Mouse (Mus musculus) heart, postnatal 25 days (tissue): ENCODE measurements at regions not wholly inside any gene's neighbourhood (a gene's known extent, or its start where the extent isn't known, plus 50 kb on each side); places are given as distances from the start of the nearest gene placed in this dataset.

Experiments used
- DNase-seq: peaks from one replicate; pipeline ENCODE4 v3.0.0; 2022; ENCODE audit warnings: low spot score
- intact Hi-C: fragments of 180-260 bp; cut with DNase I; formaldehyde crosslinking; loops from one replicate; pipeline ENCODE4 v1.15.1; 2025

DNA sequence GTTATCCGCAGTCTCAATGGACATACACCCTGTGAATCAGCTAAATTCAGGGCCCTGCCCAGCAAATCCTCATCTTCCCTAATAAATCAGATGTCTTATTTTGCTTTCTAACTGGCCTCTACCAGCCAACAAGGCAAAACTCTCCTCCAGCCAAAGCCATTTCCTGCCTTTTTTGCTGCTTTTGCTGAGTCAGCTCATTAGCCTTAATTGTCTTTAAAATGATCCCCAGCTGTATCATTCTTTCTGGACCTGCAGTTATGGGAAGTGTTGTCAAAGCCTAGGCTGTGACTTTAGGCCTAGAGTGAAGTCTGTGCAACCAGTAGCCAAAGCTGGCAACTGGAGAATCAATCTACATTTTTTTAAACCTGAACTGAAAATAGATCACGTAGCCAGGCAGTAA is 81.4 kb downstream of the Mtpn start:
- DNase-seq, result no peak
- intact Hi-C loops, result no loop called here

DNA sequence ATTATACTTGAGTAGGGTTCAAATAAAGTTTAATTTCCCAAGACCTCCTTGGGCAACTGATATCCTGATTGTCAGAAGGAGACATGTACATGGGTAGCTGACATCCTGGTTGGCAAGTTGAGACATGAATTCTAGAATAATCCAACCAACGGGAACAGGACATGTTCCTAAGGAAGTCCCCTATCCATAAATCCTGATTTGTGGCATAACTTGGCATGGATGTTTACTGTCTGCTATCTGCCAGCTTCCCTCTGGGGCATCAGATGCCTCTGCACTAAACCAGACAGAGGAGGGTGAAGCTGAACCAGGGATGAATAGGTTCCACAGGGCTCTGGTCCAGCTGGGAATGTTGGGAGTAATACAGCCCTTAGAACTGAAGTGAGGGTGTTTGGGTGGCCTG is 94.7 kb downstream of the Mtpn start:
- DNase-seq, result no peak
- intact Hi-C loops, result no loop called here

DNA sequence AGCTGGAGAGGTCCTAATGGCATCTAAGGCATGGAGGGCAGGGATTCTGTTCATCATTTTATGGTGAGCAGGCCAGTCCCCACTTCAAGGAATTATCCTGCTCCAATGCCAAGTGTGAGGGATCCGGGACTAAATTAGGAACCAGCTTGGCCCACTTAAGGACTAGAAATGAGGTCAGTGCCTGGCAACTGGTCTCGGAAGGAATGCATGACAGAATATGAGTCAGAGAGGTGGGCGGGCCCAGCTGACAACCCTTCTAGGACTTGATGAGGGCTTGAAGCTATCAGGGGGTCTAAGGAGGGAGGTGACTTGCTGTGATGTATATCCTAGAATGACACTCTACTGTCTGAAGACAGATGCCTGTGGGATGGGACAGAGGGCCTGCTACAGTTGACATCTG is 100.4 kb upstream of the Fam180a start:
- DNase-seq, result peak; percentile 14
- intact Hi-C loops, result no loop called here

DNA sequence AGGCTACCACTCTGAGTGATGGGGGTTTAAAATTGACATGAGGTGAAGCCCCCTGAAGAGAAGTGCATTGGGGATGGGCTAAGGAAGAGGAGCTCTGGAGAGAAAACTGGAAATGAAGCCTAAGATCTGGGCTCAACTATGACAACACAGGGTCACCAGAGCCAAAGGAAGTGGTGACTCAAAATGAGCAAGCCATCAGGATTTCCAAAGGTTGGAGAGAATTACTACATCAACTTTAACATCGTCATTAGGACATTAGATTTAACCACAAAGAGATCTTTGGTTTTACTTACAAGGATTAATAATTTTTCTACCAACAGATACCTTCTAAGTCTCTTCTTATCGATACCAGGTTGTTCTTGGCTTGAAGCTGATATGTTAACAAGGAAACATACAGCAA is 98.6 kb upstream of the Fam180a start:
- intact Hi-C loops, result no loop called here

DNA sequence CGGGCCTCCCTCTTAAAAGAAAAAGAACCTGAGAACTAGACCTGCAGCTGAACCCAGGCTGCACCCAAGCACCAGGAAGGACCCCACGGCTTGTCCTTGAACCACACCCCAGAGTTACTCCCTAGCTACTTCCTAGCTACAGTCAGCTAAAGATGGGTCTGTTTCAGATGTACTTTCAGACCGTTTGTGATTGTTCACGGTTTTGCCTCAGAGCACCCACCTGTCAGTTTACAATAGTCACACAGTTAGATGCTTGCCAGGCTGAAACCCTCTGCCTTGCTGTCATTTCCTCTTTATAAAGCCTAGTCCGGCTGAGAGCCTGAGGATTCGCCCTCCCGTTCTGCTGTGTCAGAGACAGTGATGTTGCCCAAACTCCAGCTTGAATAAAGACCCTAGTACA is 95.0 kb upstream of the Fam180a start:
- intact Hi-C loops, result no loop called here

More for the DNA sequence above, 98.6 kb upstream of the Fam180a start:
- no peak for DNase-seq

DNA sequence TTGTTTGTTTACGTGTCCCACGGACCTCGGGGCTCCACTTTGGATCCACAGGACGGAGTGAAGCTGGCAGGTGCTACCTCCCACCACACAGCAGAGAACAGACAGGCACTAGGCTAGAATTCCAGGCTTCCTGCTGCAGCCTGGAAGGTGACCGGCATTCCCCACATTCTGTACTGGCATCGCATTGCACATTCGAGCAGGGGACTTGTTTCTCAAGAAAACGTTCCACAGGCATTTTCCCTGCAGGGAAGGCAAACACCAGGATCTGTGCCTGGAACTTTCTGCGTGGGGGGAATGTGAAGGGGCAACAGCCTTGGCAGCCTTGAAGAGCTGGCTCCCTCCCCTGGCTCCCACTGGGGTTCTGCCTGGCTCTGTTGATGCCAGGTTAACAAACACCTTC is 79.1 kb upstream of the Fam180a start:
- no peak for DNase-seq
- intact Hi-C loops, result no loop called here

More for the DNA sequence above, 95.0 kb upstream of the Fam180a start:
- DNase-seq, result no peak

DNA sequence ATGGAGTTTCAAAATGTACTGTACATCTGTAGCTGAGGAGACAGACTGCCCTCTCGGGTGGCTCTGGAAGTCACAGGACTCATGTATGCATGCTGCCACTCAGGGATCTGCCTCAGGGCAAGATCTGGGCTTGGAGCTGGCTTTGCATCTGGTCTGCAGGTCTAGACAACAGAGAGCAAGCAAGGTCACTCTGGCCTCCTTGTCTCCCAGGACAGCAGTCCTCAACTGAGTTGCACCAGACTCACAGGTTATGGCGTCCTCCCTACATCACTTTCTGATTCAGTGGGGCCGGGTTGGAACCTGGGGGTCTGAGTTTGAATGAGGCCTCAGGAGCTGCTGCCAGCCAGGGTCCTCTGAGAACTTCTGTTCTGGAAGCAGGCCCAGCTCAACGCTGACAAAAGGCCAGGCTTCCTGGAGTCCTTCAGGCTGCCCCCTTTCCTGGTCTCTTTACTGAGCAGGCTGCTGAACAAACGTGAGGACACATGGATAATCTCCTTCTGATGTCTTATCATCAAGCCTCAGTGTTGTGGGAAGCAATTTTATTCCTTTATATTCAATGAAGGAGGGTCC is 77.5 kb upstream of the Fam180a start:
- no peak for DNase-seq
- intact Hi-C loops, result no loop called here

DNA sequence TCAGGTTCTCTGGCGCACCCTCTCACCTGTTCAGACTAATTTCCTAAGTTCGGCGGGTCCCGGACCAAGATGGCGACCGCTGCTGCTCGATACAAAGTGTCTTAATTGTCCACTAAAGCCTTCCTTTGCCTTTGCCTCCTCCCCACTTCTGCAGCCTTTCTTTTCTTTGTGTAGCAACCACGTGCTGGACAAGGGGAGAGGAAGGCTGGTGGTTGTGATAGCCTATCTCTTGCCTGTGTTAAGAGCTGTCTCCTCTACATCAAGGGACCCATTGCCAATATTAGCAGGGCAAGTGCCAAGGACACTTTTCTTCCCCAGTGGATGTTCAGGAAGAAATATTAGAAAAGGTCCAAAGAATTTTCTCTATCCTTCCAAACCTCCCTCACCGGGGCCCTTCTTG is 69.8 kb upstream of the Fam180a start:
- DNase-seq, result no peak
- intact Hi-C loops, result no loop called here

DNA sequence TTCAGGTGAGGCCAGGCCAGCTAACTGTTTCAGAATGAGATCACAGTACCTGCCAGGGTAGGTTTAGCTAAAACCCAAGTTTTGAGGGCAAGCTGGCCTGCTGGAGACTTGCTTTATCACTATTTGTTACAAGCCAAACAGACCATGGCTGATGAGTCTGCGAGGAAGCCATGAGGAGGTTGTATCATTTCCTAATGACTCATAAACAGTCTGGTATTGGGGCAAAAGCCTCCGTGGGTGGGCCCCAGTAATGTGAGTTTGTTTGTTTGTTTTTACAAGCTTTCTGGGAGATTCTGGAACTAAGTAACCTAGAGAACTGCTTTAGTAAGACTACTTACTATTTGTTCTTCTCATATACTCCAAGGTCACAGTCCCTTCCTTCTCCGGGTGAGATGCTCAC is 62.9 kb upstream of the Fam180a start:
- intact Hi-C loops, result loop anchor here (10.0 kb wide), 1 partner anchor 1656 kb away; no protein-coding TSS in a partner anchor
- DNase-seq, result no peak

DNA sequence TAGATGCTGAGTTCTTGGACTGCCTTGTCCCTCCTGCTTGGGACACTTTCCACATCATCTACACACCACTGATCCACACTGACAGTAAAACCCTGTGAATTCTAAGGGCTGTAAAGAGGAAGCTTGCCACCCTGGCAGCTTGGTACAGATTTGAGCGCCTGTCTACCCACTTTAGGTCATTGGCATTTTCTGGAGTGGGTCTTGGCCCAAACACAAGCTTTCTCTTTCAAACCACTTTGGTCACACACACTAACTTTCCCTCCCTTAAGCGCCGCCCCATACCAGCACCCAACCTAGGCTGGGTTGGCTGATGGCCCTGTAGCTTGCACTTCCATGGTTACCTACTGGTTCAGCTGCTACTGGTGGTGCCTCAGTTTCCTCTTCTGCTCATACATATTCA is 55.6 kb upstream of the Fam180a start:
- intact Hi-C loops, result loop anchor here (1.0 to 10.0 kb wide), 2 partner anchors 186 to 1663 kb away; no protein-coding TSS in a partner anchor
- DNase-seq, result no peak

DNA sequence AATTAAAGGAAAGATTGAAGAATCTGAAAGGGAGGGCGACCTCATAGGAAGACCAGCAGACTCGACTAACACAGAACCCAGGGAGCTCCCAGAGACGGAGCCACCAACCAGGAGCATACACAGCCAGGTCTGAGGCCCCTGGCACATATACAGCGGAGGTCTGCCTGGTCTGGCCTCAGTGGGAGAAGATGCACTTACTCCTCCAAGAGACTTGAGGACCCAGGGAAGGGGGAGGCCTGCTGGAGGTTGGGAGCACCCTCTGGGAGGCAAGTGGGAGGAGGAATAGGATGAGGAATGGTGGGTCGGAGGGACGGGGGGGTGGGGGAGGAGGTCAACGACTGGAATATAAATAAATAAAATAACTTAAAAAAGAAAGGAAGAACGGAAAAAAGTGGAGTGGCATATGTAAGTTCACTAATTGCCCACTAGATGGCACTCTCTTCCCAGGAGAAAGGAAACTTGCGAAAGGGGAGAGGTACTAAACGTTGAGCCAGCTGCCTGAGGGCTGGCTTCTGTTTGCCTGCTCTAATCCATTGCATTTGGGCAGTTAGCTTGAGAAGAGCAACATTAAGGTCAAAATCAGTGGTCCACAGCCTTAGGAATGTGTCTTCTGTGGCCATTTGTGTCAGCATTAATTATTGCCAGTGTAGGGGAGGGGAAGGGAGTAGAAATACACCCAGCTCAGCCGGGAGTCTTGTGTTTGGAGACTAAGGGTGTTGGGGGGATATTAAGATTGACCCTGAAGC is 55.0 kb upstream of the Fam180a start:
- intact Hi-C loops, result loop anchor here (1.0 to 10.0 kb wide), 2 partner anchors 186 to 1664 kb away; no protein-coding TSS in a partner anchor
- no peak for DNase-seq

DNA sequence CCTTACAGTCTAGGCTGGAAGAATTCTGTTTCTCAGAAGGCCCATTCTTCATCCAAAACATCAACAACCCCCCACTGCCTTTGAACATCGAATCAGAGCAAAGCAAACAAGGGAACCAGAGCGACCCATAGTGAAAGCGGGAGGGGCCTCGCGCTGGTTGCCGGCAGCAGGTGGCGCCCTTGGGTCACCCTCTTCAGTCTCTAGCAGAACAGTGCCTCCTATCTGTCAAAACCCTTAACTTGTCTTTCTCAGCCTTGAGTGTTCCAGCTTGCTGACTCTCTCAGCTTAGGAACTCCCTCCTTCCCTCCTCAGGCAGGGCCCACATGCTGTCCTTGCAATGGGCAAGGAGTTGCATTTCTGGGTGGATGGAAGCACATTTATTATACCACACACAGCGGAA is 53.9 kb upstream of the Fam180a start:
- peak; percentile 57 for DNase-seq
- intact Hi-C loops, result loop anchor here (10.0 kb wide), 3 partner anchors 95 to 1665 kb away; no protein-coding TSS in a partner anchor

DNA sequence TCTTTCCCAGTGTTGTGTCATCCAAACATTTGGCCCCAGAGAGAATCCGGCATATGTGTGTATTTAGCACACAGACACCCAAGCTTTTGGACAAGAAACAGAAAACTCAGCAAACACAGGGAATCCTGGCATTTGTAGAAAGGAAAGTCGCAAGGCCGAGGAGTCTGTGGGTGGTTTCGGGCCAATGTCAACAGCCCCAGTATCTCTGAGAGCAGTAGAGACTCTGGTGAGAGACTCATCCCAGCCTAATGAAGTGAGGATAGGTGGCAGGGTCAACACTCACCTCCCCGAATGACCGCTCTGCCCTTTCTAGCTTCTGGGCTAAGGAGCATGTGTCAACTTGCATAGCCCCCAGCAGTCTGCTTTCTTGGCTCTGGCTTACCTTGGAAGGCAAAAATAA is 52.9 kb upstream of the Fam180a start:
- DNase-seq, result no peak
- intact Hi-C loops, result loop anchor here (10.0 kb wide), 2 partner anchors 94 to 124 kb away; no protein-coding TSS in a partner anchor

DNA sequence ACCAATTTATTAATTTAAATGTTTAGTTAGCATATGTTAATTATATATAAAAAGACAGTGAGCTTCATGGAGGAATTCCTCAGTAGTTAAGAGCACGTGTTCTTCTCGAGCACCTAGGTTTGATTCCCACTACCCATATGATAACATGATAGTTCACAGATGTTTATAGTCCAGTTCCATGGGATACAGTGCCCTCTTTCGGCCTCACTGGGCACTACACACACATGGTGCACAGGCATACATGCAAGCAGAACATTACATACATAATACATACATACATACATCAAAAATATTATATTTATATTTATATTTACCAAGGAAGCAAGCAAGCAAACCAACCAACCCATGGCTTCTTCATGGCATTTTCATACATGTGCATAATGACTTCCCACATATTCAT is 51.6 kb upstream of the Fam180a start:
- no peak for DNase-seq
- intact Hi-C loops, result loop anchor here (10.0 kb wide), 2 partner anchors 93 to 123 kb away; no protein-coding TSS in a partner anchor

DNA sequence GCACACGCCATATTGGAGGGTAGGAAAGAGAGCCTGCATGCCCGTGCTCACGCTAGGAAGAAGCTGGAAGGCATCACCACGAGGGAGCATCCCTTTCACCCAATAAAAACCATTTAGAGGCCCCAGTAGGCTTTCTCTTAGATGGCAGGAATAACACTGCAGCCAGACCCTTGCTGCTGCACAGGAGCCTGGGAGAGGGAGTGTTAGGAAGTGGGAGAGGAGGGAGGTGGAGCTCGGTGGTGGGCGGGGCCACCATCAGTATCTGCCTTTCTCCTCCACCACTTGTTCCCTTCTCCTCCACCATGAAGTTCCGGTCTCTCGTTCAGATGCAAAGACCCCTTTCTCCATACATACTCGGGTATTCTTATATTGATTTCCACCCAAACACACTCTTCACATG is 50.6 kb upstream of the Fam180a start:
- intact Hi-C loops, result loop anchor here (10.0 kb wide), 2 partner anchors 92 to 122 kb away; no protein-coding TSS in a partner anchor
- DNase-seq, result no peak
